Comparison of ENCODE assay signal across 8 mouse cellular contexts in the genomic region with DNA sequence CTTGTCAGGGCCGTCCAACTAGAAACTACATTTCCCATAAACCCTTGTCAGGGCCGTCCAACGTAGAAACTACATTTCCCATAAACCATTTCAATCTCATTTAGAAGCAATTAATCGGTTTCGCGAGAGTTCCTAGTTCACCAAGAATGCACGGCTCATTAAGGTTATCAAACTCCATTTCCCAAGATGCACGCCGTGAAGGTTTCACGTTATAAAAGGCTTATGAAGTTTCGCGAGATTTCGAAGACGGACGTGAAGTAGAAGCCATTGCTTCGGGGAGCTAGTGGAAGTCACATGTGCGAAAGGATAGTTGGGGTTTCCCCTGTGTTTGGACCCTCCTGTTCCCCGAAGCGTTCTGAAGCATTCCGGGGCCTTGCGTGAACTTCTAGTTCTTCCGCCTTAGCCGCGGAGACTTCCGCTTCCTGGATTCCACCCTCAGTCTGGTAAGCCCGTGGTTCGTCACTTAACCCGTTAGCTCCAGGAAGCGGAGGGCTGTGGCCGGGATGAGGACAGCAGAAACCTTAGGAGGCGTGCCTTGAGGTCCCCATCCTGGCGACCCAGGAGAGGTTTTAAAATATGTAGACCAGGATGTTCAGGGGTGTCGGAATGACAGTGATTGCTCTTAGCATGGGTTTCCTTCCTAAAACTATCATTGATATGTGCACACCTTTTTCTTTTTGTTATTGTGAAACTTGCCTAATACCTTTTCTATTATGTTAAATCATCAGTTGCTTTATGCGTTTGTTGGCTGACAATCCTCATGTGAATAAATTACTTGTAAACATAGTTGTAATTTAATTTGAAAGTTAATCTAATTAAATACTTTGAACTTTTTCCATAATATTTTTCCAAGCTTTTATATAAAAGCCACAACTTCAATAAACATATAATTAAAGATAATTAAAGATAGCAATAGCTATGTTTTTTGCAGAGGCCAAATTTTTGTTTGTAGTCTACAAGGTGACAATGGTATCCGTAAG. TPM values are rescaled to one million over a fixed set of nuclear protein-coding genes. Genes with fewer than 3 reads are reported as not detected.
DNase-seq lines count a peak whose midpoint lies in the region; ATAC-seq and TF ChIP-seq lines count a peak whose summit lies in the region.

A gene (plus strand): TSS at position 260 of the 980 bp plus-strand sequence.

- ATAC-seq in heart, embryonic 11.5 days (replicated peaks; ENCODE audit: insufficient number of reproducible peaks, low FRiP score, low TSS enrichment): peak; percentile 95
- ATAC-seq in kidney, embryonic 16.5 days (ENCODE audit: low FRiP score, low TSS enrichment): peak; percentile 99

- H3K27me3 ChIP-seq in C2C12 (ENCODE audit: control insufficient read depth, insufficient read depth, insufficient read length) (no peaks in the 10 kb centered on the region), myocyte (ENCODE audit: control insufficient read depth, insufficient read depth, insufficient read length) (no peaks in the 10 kb centered on the region)
- H3K27me3 ChIP-seq in erythroblast, embryonic 14.5 days (ENCODE audit: control insufficient read depth): no peaks in the 10 kb centered on the region
- no peaks in the 10 kb centered on the region for H3K27me3 ChIP-seq in heart, embryonic 11.5 days (ENCODE audit: control insufficient read depth, insufficient read depth, low read length)
- no peaks in the 10 kb centered on the region for H3K27me3 ChIP-seq in kidney, embryonic 16.5 days (ENCODE audit: insufficient read depth, low read length)
- no peaks in the 10 kb centered on the region for H3K27me3 ChIP-seq in liver, adult 2 months (ENCODE audit: control insufficient read depth, insufficient read depth, low read length)
- no peaks in the 10 kb centered on the region for H3K27me3 ChIP-seq in splenic B cell, adult 2 months (ENCODE audit: control insufficient read depth, insufficient read depth, low read length, poor library complexity, severe bottlenecking)

- H3ac ChIP-seq in C2C12 (ENCODE audit: control insufficient read depth, insufficient read length, low read depth) (peak within 1 kb of the TSS; percentile 51), myocyte (ENCODE audit: control insufficient read depth, insufficient read length) (peak within 1 kb of the TSS; percentile 58)

- no peaks in the 10 kb centered on the region; the same call in 1 of the 2 replicates for H3K4me1 ChIP-seq in erythroblast, embryonic 14.5 days (ENCODE audit: control insufficient read depth)
- no peaks in the 10 kb centered on the region for H3K4me1 ChIP-seq in heart, embryonic 11.5 days (ENCODE audit: control insufficient read depth, insufficient read depth, low read length)
- H3K4me1 ChIP-seq in kidney, embryonic 16.5 days (ENCODE audit: insufficient read depth, low read length): no peaks in the 10 kb centered on the region
- no peaks in the 10 kb centered on the region for H3K4me1 ChIP-seq in liver, adult 2 months (ENCODE audit: control insufficient read depth, insufficient read depth, low read length)

- 2% methylated on average over 35 of the region's 35 CpGs for WGBS in heart, embryonic 11.5 days (ENCODE audit: insufficient replicate concordance)
- WGBS in kidney, embryonic 16.5 days: 2% methylated on average over 35 of the region's 35 CpGs
- under 1% methylated on average over 35 of the region's 35 CpGs for WGBS in liver, adult 2 months

- DNase-seq in brain, embryonic 14.5 days (ENCODE audit: low read depth): peak; percentile 100
- peak; percentile 100 for DNase-seq in liver, adult 2 months (ENCODE audit: extremely low read depth, low read depth, low spot score)
- peak; percentile 99 for DNase-seq in splenic B cell, adult 2 months (ENCODE audit: low read depth, low spot score)

- H3K79me3 ChIP-seq in C2C12 (ENCODE audit: low read depth): peaks cover 40% of the 10 kb centered on the region

- no peaks in the 10 kb centered on the region for H3K9me3 ChIP-seq in erythroblast, embryonic 14.5 days (ENCODE audit: control insufficient read depth, low read length)
- no peaks in the 10 kb centered on the region for H3K9me3 ChIP-seq in heart, embryonic 11.5 days (replicated peaks; ENCODE audit: control insufficient read depth, low read length)
- H3K9me3 ChIP-seq in kidney, embryonic 16.5 days (ENCODE audit: low read length): no peaks in the 10 kb centered on the region

- peak within 1 kb of the TSS; percentile 53 for H3K4me3 ChIP-seq in C2C12 (ENCODE audit: insufficient read depth, poor library complexity, severe bottlenecking)
- H3K4me3 ChIP-seq in erythroblast, embryonic 14.5 days (replicated peaks): peak within 1 kb of the TSS; percentile 75
- H3K4me3 ChIP-seq in heart, embryonic 11.5 days (ENCODE audit: low read depth, low read length): peak within 1 kb of the TSS; percentile 56
- H3K4me3 ChIP-seq in kidney, embryonic 16.5 days (ENCODE audit: low read length): peak within 1 kb of the TSS; percentile 72
- H3K4me3 ChIP-seq in liver, adult 2 months (ENCODE audit: insufficient read depth, low read depth, low read length): peak within 1 kb of the TSS; percentile 60
- peak within 1 kb of the TSS; percentile 54 for H3K4me3 ChIP-seq in myocyte

- H3K9ac ChIP-seq in heart, embryonic 11.5 days (ENCODE audit: low read depth, low read length): peak within 1 kb of the TSS; percentile 81
- H3K9ac ChIP-seq in kidney, embryonic 16.5 days (replicated peaks; ENCODE audit: low read length): peak within 1 kb of the TSS; percentile 76
- H3K9ac ChIP-seq in liver, adult 2 months (ENCODE audit: low read depth, low read length): peak within 1 kb of the TSS; percentile 44

- H3K79me2 ChIP-seq in C2C12 (ENCODE audit: control insufficient read depth, insufficient read depth) (peaks cover 49% of the 10 kb centered on the region), myocyte (ENCODE audit: control insufficient read depth, insufficient read depth) (peaks cover 47% of the 10 kb centered on the region)
- H3K79me2 ChIP-seq in liver, adult 2 months (ENCODE audit: control insufficient read depth, insufficient read depth, low read length): no peaks in the 10 kb centered on the region; the same call in 1 of the 2 replicates

- peaks cover 21% of the 10 kb centered on the region for H3K36me3 ChIP-seq in C2C12 (ENCODE audit: control insufficient read depth, insufficient read depth)
- peaks cover 18% of the 10 kb centered on the region for H3K36me3 ChIP-seq in erythroblast, embryonic 14.5 days (ENCODE audit: control insufficient read depth)
- H3K36me3 ChIP-seq in heart, embryonic 11.5 days (ENCODE audit: control insufficient read depth, insufficient read depth, low read length): peaks cover 3% of the 10 kb centered on the region; the same call in 1 of the 2 replicates
- H3K36me3 ChIP-seq in kidney, embryonic 16.5 days (ENCODE audit: insufficient read depth, low read length): no peaks in the 10 kb centered on the region
- peaks cover 5% of the 10 kb centered on the region for H3K36me3 ChIP-seq in liver, adult 2 months (ENCODE audit: control insufficient read depth, insufficient read depth, low read length)
- peaks cover 11% of the 10 kb centered on the region for H3K36me3 ChIP-seq in myocyte (ENCODE audit: control insufficient read depth, insufficient read depth)
- 0 out of 2 replicates have a peak, but pooled peaks cover 1% of the 10 kb centered on the region for H3K36me3 ChIP-seq in splenic B cell, adult 2 months (ENCODE audit: control insufficient read depth, insufficient read depth, low read length, poor library complexity, severe bottlenecking)

- H3K4me2 ChIP-seq in heart, embryonic 11.5 days: peak within 1 kb of the TSS; percentile 57
- peak within 1 kb of the TSS; percentile 48 for H3K4me2 ChIP-seq in kidney, embryonic 16.5 days (replicated peaks; ENCODE audit: low read depth, low read length)
- peak within 1 kb of the TSS; percentile 58 for H3K4me2 ChIP-seq in myocyte (ENCODE audit: low read depth)

- no peak for TF ChIP-seq CTCF in C2C12 (IDR thresholded peaks at IDR 0.05; ENCODE audit: control insufficient read depth, insufficient read depth, insufficient read length)
- TF ChIP-seq CTCF in brain, embryonic 14.5 days (IDR thresholded peaks at IDR 0.05; ENCODE audit: borderline replicate concordance, extremely low read depth, insufficient read depth, insufficient read length): no peak
- TF ChIP-seq CTCF in liver, adult 2 months (IDR thresholded peaks at IDR 0.05; ENCODE audit: low read depth, low read length): no peak

- H3K27ac ChIP-seq in heart, embryonic 11.5 days (ENCODE audit: low read depth, low read length): peak within 1 kb of the TSS; percentile 93
- H3K27ac ChIP-seq in kidney, embryonic 16.5 days (ENCODE audit: low read length): peak within 1 kb of the TSS; percentile 94
- H3K27ac ChIP-seq in liver, adult 2 months (replicated peaks; ENCODE audit: insufficient read depth, low read depth, low read length): peak within 1 kb of the TSS; percentile 59

- peak; percentile 25; the same call in 1 of the 2 replicates for TF ChIP-seq POLR2A in brain, embryonic 14.5 days (IDR thresholded peaks at IDR 0.05; ENCODE audit: borderline replicate concordance, extremely low read depth, insufficient read depth, insufficient read length, poor library complexity, severe bottlenecking)
- no peak for TF ChIP-seq POLR2A in liver, adult 2 months (IDR thresholded peaks at IDR 0.05; ENCODE audit: extremely low read depth, insufficient read depth, low read length)
- TF ChIP-seq POLR2A in myocyte (IDR thresholded peaks at IDR 0.05; ENCODE audit: insufficient read length, low read depth): peak; percentile 76

TF ChIP-seq in C2C12, 6 proteins besides CTCF, POLR2A, EP300 and RAD21:
- TF ChIP-seq MAX (IDR thresholded peaks at IDR 0.05): peak; percentile 65
- TF ChIP-seq USF1 (IDR thresholded peaks at IDR 0.05; ENCODE audit: low read depth): peak; percentile 86
- no peak for TF ChIP-seq MYOD1 (IDR thresholded peaks at IDR 0.05; ENCODE audit: control insufficient read depth, insufficient read length, low read depth)

TF ChIP-seq in myocyte, 11 proteins besides CTCF, POLR2A, EP300 and RAD21:
- TF ChIP-seq MYOG (IDR thresholded peaks at IDR 0.05; ENCODE audit: control insufficient read depth in 1 of 3, insufficient read depth in 1 of 3, insufficient read length in 2 of 3, low read depth in 2 of 3): no peak
- TF ChIP-seq POLR2AphosphoS2 (IDR thresholded peaks at IDR 0.05; ENCODE audit: insufficient read length, low read depth): peak; percentile 85
- TF ChIP-seq MAX (IDR thresholded peaks at IDR 0.05; ENCODE audit: low read depth): peak; percentile 35
- peak; percentile 83 for TF ChIP-seq USF1 (IDR thresholded peaks at IDR 0.05; ENCODE audit: low read depth)

RNA-seq across cellular contexts. Expression of the gene that starts here (rescaled TPM):
- polyA plus RNA-seq in C2C12 (2012; fragmentation: generic; extraction: Trizol) (4.3 TPM), myocyte (2012; fragmentation: generic; extraction: Trizol) (5.9 TPM)
- polyA plus RNA-seq in brain, embryonic 14.5 days (2012; rRNA removed): 28.0 and 32.7 TPM in 2 replicates
- 0.02 TPM in 1 of 2 replicates, not detected in the other for polyA plus RNA-seq in erythroblast, embryonic 14.5 days (2012)
- 21.0 and 25.7 TPM in 2 replicates for polyA plus RNA-seq in heart, embryonic 11.5 days (2014; fragmentation: Nextera tagmentation; extraction: Ambion mirVana)
- 34.5 and 36.1 TPM in 2 replicates for polyA plus RNA-seq in kidney, embryonic 16.5 days (2015; fragmentation: Nextera tagmentation; extraction: Ambion mirVana)
- total RNA-seq in liver, adult 2 months (2014; rRNA removed): 11.1 and 12.1 TPM in 2 replicates
- 3.1 and 3.2 TPM in 2 replicates for polyA plus RNA-seq in liver, adult 2 months (2012; rRNA removed)

Comparison
In these comparisons a context has a peak if more than half of its experiments do, and no peak if none do; other contexts are left out.
1. Peak in every context shown above with its lines: DNase-seq, ATAC-seq, H3K4me3 ChIP-seq and H3K27ac ChIP-seq.